In genomic region chr1:45926393-45926763, GRCm38 (mm10) we compare ENCODE assay signal across 8 mouse cellular contexts. TPM values are rescaled to one million over a fixed set of nuclear protein-coding genes. Genes with fewer than 3 reads are reported as not detected.
DNase-seq lines count a peak whose midpoint lies in the region; ATAC-seq and TF ChIP-seq lines count a peak whose summit lies in the region.

Slc40a1 (minus strand) TSS chr1:45926523.

- DNase-seq in layer of hippocampus, adult 2 months (ENCODE audit: low spot score in 2 of 2): no peak
- DNase-seq in layer of hippocampus, adult 9-10 months (ENCODE audit: low spot score): no peak
- no peak for DNase-seq in gastrocnemius, postnatal 10 days
- no peak for DNase-seq in large intestine, adult 2 months (ENCODE audit: low read depth, low spot score)
- DNase-seq in urinary bladder, postnatal 4 days (ENCODE audit: low spot score in 2 of 2): no peak
- DNase-seq in lung, postnatal 25 days (ENCODE audit: low spot score): no peak

- peak; percentile 18; the same call in 1 of the 2 replicates for ATAC-seq in midbrain, embryonic 16.5 days

- no peaks in the 10 kb centered on the region for H3K4me1 ChIP-seq in brown adipose tissue, adult 24 weeks (ENCODE audit: control insufficient read depth, insufficient read depth, insufficient read length, low read length)
- H3K4me1 ChIP-seq in midbrain, embryonic 16.5 days (ENCODE audit: control insufficient read depth, insufficient read depth, low read length): peaks cover 3% of the 10 kb centered on the region; the same call in 1 of the 2 replicates

- 55% methylated on average over 9 of the region's 9 CpGs for WGBS in large intestine, adult 2 months
- WGBS in midbrain, embryonic 16.5 days: 19% methylated on average over 9 of the region's 9 CpGs

- H3K9me3 ChIP-seq in midbrain, embryonic 16.5 days (replicated peaks; ENCODE audit: control insufficient read depth, low read length, poor library complexity, severe bottlenecking): no peaks in the 10 kb centered on the region

- H3K9ac ChIP-seq in midbrain, embryonic 16.5 days (ENCODE audit: low read depth, low read length): peak within 1 kb of the TSS; percentile 74

- peak within 1 kb of the TSS; percentile 63 for H3K4me3 ChIP-seq in layer of hippocampus, adult 2 months
- peak within 1 kb of the TSS; percentile 85 for H3K4me3 ChIP-seq in brown adipose tissue, adult 24 weeks (ENCODE audit: insufficient read depth, low read depth, low read length)
- peak within 1 kb of the TSS; percentile 73 for H3K4me3 ChIP-seq in midbrain, embryonic 16.5 days (ENCODE audit: low read depth, low read length)

- peak within 1 kb of the TSS; percentile 86 for H3K27ac ChIP-seq in layer of hippocampus, adult 2 months
- H3K27ac ChIP-seq in brown adipose tissue, adult 24 weeks (replicated peaks; ENCODE audit: low read depth, low read length): peak within 1 kb of the TSS; percentile 45
- peak within 1 kb of the TSS; percentile 3 for H3K27ac ChIP-seq in midbrain, embryonic 16.5 days (ENCODE audit: low read length)

- no peaks in the 10 kb centered on the region for H3K36me3 ChIP-seq in midbrain, embryonic 16.5 days (ENCODE audit: control insufficient read depth, insufficient read depth, low read length)

- H3K27me3 ChIP-seq in midbrain, embryonic 16.5 days (ENCODE audit: control insufficient read depth, insufficient read depth, low read depth, low read length): no peaks in the 10 kb centered on the region; the same call in 1 of the 2 replicates

- peak within 1 kb of the TSS; percentile 62 for H3K4me2 ChIP-seq in midbrain, embryonic 16.5 days (ENCODE audit: low read length)

- no peak for TF ChIP-seq CTCF in layer of hippocampus, adult 2 months (conservative IDR thresholded peaks at IDR 0.05)

RNA-seq across cellular contexts. Expression of gene Slc40a1, which starts in this region (rescaled TPM):
- 10 to 100 TPM in 1 of 2 experiments, 1 to 10 TPM in 1; 8.4 to 10.6 TPM for total RNA-seq in layer of hippocampus, adult 2 months (2021)
- polyA plus RNA-seq in brown adipose tissue, adult 24 weeks (2012; ENCODE audit: insufficient read depth, insufficient read length, missing spikeins): 7.4 and 13.3 TPM in 2 replicates
- 10 to 100 TPM; 14.5 to 15.0 TPM for total RNA-seq in gastrocnemius, postnatal 10 days (2021)
- 4.3 and 17.9 TPM in 2 replicates for polyA plus RNA-seq in large intestine, adult 2 months (2012; rRNA removed)
- polyA plus RNA-seq in midbrain, embryonic 16.5 days (2015; fragmentation: Nextera tagmentation; extraction: Ambion mirVana): 30.8 and 32.9 TPM in 2 replicates

Comparison
In these comparisons a context has a peak if more than half of its experiments do, and no peak if none do; other contexts are left out.
1. H3K27ac ChIP-seq: peak in every context shown above with its lines; median percentile 86 in layer of hippocampus, adult 2 months; 45 in brown adipose tissue, adult 24 weeks; 3 in midbrain, embryonic 16.5 days.